Mouse (Mus musculus): Measurements from ENCODE around the gene Ift172. TPM values are rescaled to one million over a fixed set of nuclear protein-coding genes. Genes with fewer than 3 reads are reported as not detected.

Gene Ift172
- 100 to 1,000 TPM in 1 of 2 experiments, 10 to 100 TPM in 1; 95.7 to 101 TPM for total RNA-seq (2021)
- long read RNA-seq, experiment 1, full-length matches to known transcripts, result 24 of 57 reads
- long read RNA-seq, experiment 1, partial matches to known transcripts, result 20 of 57 reads
- long read RNA-seq, experiment 1, other reads (novel, unspliced or antisense), result 13 of 57 reads
- long read RNA-seq, experiment 2, full-length matches to known transcripts, result 9 of 24 reads
- long read RNA-seq, experiment 2, partial matches to known transcripts, result 9 of 24 reads
- long read RNA-seq, experiment 2, other reads (novel, unspliced or antisense), result 6 of 24 reads

- peak; percentile 95 to 97 for DNase-seq (ENCODE audit: low spot score in 2 of 2)
These were observed at the start of gene Ift172 for GRCm38 (mm10) chr5:31290521-31291360. Gene Ift172, minus strand, starts transcription at chr5:31291116.

- peak; percentile 62 to 72 for DNase-seq (ENCODE audit: low spot score in 2 of 2)
These were observed 37.3 kb upstream of the Ift172 start for GRCm38 (mm10) chr5:31328255-31328654.

- no peak for DNase-seq (ENCODE audit: low spot score in 2 of 2)
These were observed 35.9 kb upstream of the Ift172 start for GRCm38 (mm10) chr5:31326850-31327249.

- DNase-seq (ENCODE audit: low spot score in 2 of 2), result no peak
These were observed 33.2 kb upstream of the Ift172 start for GRCm38 (mm10) chr5:31324085-31324484.

- DNase-seq (ENCODE audit: low spot score in 2 of 2), result no peak
These were observed 31.9 kb upstream of the Ift172 start for GRCm38 (mm10) chr5:31322776-31323175.

- DNase-seq (ENCODE audit: low spot score in 2 of 2), result no peak
These were observed 21.9 kb upstream of the Ift172 start for GRCm38 (mm10) chr5:31312806-31313205.

- no peak for DNase-seq (ENCODE audit: low spot score in 2 of 2)
These were observed 12.2 kb upstream of the Ift172 start for GRCm38 (mm10) chr5:31303093-31303492.

- DNase-seq (ENCODE audit: low spot score in 2 of 2), result no peak
These were observed 10.9 kb upstream of the Ift172 start for GRCm38 (mm10) chr5:31301866-31302265.

DNA sequence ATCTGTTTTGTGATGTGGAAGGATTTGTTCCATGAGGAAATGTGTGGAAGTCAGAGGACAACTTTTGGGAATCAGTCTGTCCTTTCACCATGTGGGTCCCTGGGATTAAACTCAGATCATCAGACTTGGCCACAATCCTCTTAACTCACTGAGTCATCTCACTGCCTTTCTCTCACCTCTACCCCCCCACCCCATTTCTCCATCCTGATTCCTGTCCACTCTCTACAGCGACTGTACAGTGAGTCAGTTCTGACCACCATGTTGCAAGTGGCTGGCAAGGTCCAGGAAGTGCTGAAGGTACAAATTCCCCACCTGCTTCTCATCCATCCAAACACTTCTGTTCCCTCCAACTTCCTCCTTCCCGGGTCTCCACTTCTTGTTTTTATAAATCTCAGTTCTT is 7.6 kb upstream of the Ift172 start:
- DNase-seq (ENCODE audit: low spot score in 2 of 2), result no peak

DNA sequence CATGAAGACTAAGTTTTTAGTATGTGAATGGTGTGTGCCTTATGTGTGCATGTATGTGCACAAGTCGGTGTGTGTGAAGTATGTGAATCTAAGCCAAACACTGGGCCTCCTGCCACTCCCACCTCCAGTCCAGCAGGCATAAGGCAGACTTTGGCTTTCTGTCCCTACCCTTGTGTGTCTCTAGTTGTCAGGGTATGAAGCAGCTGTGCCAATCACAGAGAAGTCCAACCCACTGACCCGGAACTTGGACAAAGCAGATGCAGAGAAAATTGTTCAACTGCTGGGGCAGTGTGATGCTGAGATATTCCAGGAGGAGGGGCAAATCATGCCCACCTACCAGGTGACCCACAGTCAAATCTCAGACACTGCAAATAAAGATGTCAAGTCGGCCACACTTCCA is 7.1 kb upstream of the Ift172 start:
- no peak for DNase-seq (ENCODE audit: low spot score in 2 of 2)

DNA sequence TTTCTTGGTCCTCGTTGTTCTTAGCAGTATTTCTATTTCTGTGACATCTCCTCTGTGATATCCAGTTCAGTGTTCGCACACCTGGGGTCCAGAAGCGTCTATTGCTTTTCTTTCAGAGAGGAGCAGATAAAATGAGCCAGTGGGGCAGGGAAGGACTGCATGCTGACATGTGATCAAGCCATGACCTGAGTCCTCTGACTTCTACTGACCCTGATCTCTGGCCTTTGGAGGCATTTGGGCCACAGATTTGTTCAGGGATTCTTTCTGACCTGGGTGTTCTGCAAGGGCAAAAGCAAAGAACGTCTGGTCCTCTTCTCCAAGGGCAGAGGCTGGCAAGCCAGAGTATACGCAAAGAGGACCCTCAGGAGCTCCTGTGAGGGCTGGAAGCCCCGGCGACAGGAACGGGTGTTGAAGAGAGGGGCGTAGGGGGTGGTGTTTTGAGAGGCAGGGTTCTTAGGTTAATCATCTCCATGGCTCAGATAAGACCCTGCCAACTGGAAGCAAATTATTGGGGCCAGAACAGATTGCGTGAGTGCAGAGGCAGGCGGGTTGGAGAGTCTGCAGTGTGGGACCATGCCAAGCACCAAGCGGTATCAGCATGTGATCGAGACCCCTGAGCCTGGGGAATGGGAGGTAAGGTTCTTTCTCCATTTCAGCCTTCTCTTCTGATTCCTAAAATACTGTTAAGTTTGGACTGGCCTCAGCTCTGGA is 6.3 kb upstream of the Ift172 start, which contains the start of gene Gckr:
Gckr (plus strand) TSS at position 397 of the 711 bp plus-strand sequence.
- no peak for DNase-seq (ENCODE audit: low spot score in 2 of 2)

DNA sequence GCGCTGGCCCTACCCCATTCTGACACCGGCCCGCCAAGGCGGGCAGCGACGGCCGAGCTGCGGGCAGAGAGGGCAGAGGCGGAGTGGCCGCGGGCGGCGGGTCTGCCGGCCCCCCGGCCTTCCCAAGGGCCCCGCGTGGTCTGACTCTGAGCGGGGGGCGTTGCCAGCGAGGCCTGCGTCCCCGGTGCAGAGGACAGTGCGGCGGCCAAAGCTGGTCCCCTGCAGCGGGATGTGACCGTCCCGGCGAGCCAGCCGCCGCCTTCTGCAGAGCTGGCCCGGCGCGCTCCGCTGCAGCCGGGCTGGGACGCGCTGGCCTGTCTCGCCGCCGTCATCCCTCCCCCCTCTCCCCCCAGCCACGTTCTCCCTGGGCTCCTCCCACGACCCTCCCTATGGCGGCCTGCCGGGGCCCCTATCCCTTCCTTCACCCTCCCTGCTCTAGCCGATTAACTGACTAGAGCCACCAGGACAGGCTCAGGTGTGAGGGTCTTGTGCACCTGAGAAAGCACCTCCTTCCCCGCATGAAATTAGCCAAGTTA is 4.8 kb upstream of the Ift172 start, which contains the start of gene Fndc4:
Fndc4 (minus strand) TSS at position 475 of the 536 bp plus-strand sequence.
- DNase-seq (ENCODE audit: low spot score in 2 of 2), result peak; percentile 47 to 59

- DNase-seq (ENCODE audit: low spot score in 2 of 2), result no peak
These were observed 4.2 kb upstream of the Ift172 start for GRCm38 (mm10) chr5:31294964-31295605.

- no peak for DNase-seq (ENCODE audit: low spot score in 2 of 2)
These were observed 409 bp upstream of the Ift172 start for GRCm38 (mm10) chr5:31291361-31291688.

GRCm38 (mm10) chr5:31289626-31290230 is 1.2 kb downstream of the Ift172 start:
- DNase-seq (ENCODE audit: low spot score in 2 of 2), result no peak

- DNase-seq (ENCODE audit: low spot score in 2 of 2), result no peak
These were observed 2.3 kb downstream of the Ift172 start for GRCm38 (mm10) chr5:31288655-31289054.

GRCm38 (mm10) chr5:31288225-31288624 is 2.7 kb downstream of the Ift172 start:
- DNase-seq (ENCODE audit: low spot score in 2 of 2), result no peak

DNA sequence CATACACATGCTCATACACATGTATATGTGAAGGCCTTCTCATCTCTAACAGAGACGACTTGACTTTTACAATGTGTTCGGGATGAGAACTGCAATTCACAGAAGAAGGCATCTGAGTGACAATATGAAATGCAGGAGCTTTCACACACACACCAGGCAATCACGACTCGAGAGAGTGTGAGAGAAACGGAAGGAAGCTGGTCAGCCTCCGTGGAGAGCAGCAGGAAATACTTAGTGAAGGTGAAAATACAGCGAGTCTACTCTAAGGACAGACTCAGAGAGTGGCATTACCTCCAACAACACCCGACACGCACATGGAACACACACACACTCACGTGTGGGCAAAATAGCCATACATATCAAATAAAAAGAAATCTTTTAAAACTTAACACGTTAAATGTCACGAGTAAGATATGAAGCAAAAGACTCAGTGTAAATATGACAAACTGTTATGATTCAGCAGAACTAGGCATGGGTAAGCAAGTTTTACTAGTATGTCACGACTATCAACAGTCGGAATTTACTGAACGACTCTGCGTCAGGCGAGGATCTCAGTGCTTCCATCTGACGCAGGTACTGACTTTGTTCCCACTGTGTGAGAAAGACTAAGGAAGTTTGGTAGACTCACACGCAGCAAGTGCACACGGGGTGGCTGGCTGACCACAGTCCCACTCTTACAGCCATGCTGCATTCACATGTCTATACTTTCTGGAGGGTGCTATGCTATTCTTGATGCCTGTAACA is 11.5 kb downstream of the Ift172 start:
- DNase-seq (ENCODE audit: low spot score in 2 of 2), result no peak

DNA sequence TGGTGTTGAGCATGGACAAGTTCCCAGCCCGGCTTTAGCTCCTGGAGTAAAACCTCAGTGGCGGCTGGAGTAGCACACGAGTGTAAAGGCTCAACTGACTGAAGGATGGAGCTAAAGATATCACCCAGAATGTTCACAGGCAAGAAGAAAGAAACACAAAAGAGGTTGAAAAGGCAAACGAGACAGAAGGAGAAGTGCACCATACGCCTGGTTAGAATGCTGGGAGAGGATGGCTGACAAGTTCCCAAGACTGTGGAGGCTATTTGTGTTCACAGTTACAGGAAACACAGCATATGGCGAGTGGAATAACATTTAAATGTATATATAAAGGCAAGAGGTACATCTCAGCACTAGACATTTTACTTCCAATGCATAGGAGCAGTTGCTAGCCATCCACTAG is 17.9 kb downstream of the Ift172 start:
- peak in 1 of 2 experiments; percentile 24 for DNase-seq (ENCODE audit: low spot score in 2 of 2)

DNA sequence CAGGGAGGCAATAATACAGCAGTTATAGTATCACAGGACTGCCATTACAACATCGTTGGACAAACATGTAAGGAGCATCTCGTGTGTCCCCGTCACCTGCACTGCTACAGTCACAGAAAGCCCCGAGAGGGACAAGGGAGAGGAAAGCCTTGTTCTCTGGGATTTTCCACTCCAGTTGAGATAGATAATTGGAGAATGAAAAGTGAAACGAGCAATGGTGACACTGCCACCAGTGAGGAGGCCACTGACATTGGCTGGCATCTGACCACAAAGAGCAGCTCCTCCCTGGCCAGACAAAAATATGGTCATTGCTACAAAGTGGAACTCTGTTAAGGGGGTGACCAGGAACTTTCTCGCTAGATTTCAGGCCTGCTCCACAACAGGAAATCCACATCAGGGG is 23.2 kb downstream of the Ift172 start:
- DNase-seq (ENCODE audit: low spot score in 2 of 2), result no peak

All from left cerebral cortex, adult 18-20 months (tissue).